Mouse (Mus musculus) ES-Bruce4 (cell line): ENCODE results near the gene Tbc1d10b. TPM values are rescaled to one million over a fixed set of nuclear protein-coding genes. Genes with fewer than 3 reads are reported as not detected.

Source experiments
- H3K27ac ChIP-seq: 2 replicates; pipeline ENCODE4 v1.5.1; 2012; ENCODE audit warnings: low read length, inconsistent platforms; ENCODE audit not compliant: insufficient read depth
- H3K27me3 ChIP-seq: 2 replicates; pipeline ENCODE4 v1.6.1; 2012; ENCODE audit warnings: mild to moderate bottlenecking, low read length, inconsistent platforms; ENCODE audit not compliant: control insufficient read depth, poor library complexity, insufficient read depth, severe bottlenecking
- H3K36me3 ChIP-seq: 2 replicates; pipeline ENCODE4 v1.6.1; 2012; ENCODE audit warnings: inconsistent platforms, mild to moderate bottlenecking, low read length, moderate library complexity; ENCODE audit not compliant: control insufficient read depth, poor library complexity, insufficient read depth, severe bottlenecking
- H3K4me1 ChIP-seq: one replicate; pipeline ENCODE4 v1.8.1; 2011; ENCODE audit warnings: low read length; ENCODE audit not compliant: control insufficient read depth, insufficient read depth
- H3K4me3 ChIP-seq: 2 replicates; pipeline ENCODE4 v1.5.1; 2011; ENCODE audit warnings: low read depth, mild to moderate bottlenecking, low read length
- H3K9ac ChIP-seq: 2 replicates; pipeline ENCODE4 v1.6.1; 2012; ENCODE audit warnings: low read depth, mild to moderate bottlenecking, inconsistent platforms; ENCODE audit not compliant: poor library complexity, severe bottlenecking
- H3K9me3 ChIP-seq: replicated peaks from 2 replicates; pipeline ENCODE4 v1.6.1; 2012; ENCODE audit warnings: mild to moderate bottlenecking, low read length, inconsistent platforms; ENCODE audit not compliant: control insufficient read depth, poor library complexity, insufficient read depth, severe bottlenecking
- CTCF ChIP-seq: IDR thresholded peaks from one replicate; pipeline ENCODE4 v1.8.1; 2011; ENCODE audit warnings: low read depth, low read length
- EP300 ChIP-seq: IDR thresholded peaks from 2 replicates; pipeline ENCODE4 v1.6.1; 2011; ENCODE audit warnings: low read depth, low read length; ENCODE audit not compliant: insufficient read depth
- POLR2A ChIP-seq: IDR thresholded peaks from one replicate; pipeline ENCODE4 v1.8.1; 2011; ENCODE audit warnings: low read length; ENCODE audit not compliant: insufficient read depth
- polyA plus RNA-seq: library from polyadenylated mRNA; stranded (reverse); fragments of >200 nt; gene quantifications from 2 replicates; pipeline ENCODE4 v1.2.4, GENCODE M21; 2011; ENCODE audit warnings: low read depth; ENCODE audit not compliant: missing spikeins, insufficient read depth, insufficient read length

The Tbc1d10b gene
- polyA plus RNA-seq, 1 experiment = 55.5 TPM

DNA sequence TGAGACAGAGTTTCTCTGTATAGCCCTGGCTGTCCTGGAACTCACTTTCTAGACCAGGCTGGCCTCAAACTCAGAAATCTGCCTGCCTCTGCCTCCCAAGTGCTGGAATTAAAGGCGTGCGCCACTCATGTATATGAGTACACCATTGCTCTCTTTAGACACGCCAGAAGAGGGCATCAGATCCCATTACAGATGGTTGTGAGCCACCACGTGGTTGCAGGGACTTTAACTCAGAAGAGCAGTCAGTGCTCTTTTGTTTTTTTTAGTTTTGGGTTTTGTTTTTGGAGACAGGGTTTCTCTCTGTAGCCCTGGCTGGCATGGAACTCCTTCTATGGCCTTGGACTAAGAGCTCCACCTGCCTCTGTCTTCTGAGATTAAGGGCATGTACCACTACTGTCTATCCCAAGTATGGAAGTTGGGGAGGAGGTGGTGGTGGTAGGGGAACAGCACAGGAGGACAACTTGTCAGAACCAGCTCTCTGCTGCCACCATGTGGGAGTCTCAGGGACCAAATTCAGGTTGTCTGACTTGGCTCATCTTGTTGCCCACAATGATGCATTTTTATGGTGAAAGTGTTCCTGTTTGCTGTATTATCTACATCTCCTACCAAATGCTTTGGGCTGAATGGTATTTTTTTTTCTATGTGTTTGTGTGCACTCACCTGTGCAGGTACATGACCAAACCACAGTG lies 20.5 kb upstream of the Tbc1d10b start:
- no peaks in the 10 kb centered on the region for H3K9me3 ChIP-seq
- H3K27ac ChIP-seq = peak overlapping the region; percentile 88
- peaks cover 8% of the 10 kb centered on the region for H3K36me3 ChIP-seq
- peak; percentile 89 for TF ChIP-seq CTCF
- TF ChIP-seq POLR2A = no peak
- no peaks in the 10 kb centered on the region for H3K27me3 ChIP-seq
- H3K4me1 ChIP-seq = peaks cover 7% of the 10 kb centered on the region
- no peak overlapping the region for H3K4me3 ChIP-seq
- 0 out of 2 replicates have a peak overlapping the region, but pooled peaks have one; percentile 95 for H3K9ac ChIP-seq

DNA sequence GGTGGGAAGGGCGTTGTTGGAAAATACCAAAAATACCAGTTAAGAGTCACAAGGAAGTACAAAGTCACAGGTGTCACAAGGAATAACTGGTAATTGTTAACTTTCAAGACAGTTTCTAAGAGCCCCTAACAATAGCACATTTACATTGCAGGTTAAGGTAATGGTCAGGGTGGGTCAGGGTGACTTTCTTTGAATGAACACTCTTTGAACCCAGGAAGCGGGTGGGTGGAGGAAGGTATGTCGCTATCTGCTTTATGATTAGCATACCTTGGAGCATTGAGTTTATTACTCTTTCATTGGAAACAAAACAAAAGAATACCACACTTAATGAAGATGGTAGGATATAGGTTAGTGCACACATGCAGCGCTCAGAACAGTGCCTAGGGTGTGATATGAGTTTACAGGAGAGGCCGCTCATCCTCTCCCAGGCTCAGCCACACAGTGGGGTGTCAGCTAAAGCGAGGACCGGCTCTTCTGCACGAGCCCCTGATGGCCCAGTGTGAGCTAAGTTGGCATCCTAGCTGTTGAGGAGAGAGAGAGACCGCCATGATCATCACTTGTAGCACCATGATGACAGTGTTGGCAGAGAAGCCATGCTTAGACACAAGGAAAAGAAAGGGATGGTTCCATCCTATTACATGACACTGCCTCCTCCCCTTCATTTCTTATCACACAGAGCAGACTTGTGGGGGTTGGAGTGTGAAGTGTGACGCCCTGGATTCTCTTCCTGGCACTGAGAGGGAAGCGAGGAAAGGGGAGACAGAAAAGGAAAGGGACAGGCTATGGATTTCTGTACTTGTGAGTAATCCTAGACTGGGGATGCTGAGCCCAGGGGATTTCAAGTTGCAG lies 17.1 kb upstream of the Tbc1d10b start:
- TF ChIP-seq POLR2A = no peak
- TF ChIP-seq EP300 = peak; percentile 96
- TF ChIP-seq CTCF = no peak
- Histone ChIP-seq H3K4me3 (peak overlapping the region; percentile 1; the same call in 1 of the 2 replicates), H3K9ac (peak overlapping the region; percentile 35), H3K27me3 (no peaks in the 10 kb centered on the region), H3K36me3 (0 out of 2 replicates have a peak, but pooled peaks cover 2% of the 10 kb centered on the region), H3K9me3 (no peaks in the 10 kb centered on the region), H3K4me1 (peaks cover 7% of the 10 kb centered on the region), H3K27ac (peak overlapping the region; percentile 99)

- TF ChIP-seq POLR2A (no peak), EP300 (no peak), CTCF (no peak)
- H3K9ac ChIP-seq = peak overlapping the region; percentile 52
- peak overlapping the region; percentile 18; the same call in 1 of the 2 replicates for H3K4me3 ChIP-seq
- no peaks in the 10 kb centered on the region for H3K27me3 ChIP-seq
- H3K9me3 ChIP-seq = no peaks in the 10 kb centered on the region
- peaks cover 7% of the 10 kb centered on the region for H3K4me1 ChIP-seq
- 0 out of 2 replicates have a peak, but pooled peaks cover 2% of the 10 kb centered on the region for H3K36me3 ChIP-seq
- peak overlapping the region; percentile 99 for H3K27ac ChIP-seq
These were observed 16.3 kb upstream of the Tbc1d10b start for GRCm38 (mm10) chr7:127224616-127225015.

DNA sequence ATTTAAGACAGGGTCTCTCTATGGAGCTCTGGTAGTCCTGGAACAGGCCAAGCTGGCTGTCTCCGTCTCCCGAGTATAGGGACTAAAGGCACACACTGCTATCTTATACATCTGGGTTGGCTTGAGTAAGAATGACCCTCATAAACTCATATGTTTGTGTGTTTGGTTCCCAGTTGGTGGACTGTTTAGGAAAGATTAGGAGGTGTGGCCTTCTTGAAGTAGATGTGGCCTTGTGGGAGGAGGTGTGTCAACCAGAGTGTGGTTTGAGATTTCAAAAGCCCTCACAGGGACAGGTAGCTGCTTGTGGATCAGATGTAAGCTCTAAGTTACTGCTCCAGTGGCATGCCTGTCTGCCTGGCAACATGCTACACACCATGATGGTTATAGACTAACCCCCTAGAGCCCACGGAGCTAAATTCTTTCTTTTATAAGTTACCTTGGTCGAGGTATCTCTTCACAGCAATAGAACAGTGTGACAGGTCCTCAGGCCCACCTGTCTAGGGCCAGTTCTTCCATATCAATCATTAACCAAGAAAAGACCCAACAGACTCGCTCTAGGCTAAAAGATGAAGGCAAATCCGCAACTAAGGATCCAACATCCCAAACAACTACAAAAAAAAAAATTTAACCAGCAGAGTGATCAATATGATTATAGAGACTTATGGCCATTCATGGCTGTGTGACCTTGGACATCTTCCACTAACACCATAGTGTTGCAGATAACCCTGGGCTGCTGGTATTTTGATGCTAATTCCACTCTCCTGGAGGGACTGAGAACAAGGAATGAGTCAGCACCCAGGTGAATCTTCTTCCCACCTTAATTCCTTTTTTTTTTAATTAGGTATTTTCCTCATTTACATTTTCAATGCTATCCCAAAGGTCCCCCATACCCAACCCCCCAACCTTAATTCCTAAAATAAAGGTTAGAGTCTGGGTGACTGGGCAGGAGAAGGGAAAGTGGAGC lies 15.5 kb upstream of the Tbc1d10b start:
- Histone ChIP-seq H3K27ac (peak overlapping the region; percentile 99), H3K9ac (peak overlapping the region; percentile 52), H3K4me3 (peak overlapping the region; percentile 12; the same call in 1 of the 2 replicates), H3K4me1 (peaks cover 7% of the 10 kb centered on the region), H3K27me3 (no peaks in the 10 kb centered on the region), H3K36me3 (no peaks in the 10 kb centered on the region), H3K9me3 (no peaks in the 10 kb centered on the region)
- TF ChIP-seq EP300 (peak; percentile 70; the same call in 1 of the 2 replicates), CTCF (no peak)

GRCm38 (mm10) chr7:127223106-127223505 lies 14.8 kb upstream of the Tbc1d10b start:
- Histone ChIP-seq H3K9me3 (no peaks in the 10 kb centered on the region), H3K27ac (peak overlapping the region; percentile 99), H3K36me3 (no peaks in the 10 kb centered on the region), H3K27me3 (no peaks in the 10 kb centered on the region), H3K4me1 (peaks cover 7% of the 10 kb centered on the region), H3K9ac (peak overlapping the region; percentile 46), H3K4me3 (no peak overlapping the region)
- TF ChIP-seq EP300 (0 out of 2 replicates have a peak, but pooled peaks have one; percentile 37), CTCF (no peak), POLR2A (no peak)
